Mouse (Mus musculus) fat pad, adult 2 months (tissue): ENCODE results near the gene Fam227b.

Source experiments
- DNase-seq: peaks from one replicate; pipeline ENCODE4 v3.0.0-alpha.2; 2011; ENCODE audit warnings: low read depth, low spot score; ENCODE audit errors: extremely low read depth

Fam227b gene

GRCm38 (mm10) chr2:126006742-126007141 lies 145.1 kb downstream of the Fam227b start:
- DNase-seq: no peak

DNA sequence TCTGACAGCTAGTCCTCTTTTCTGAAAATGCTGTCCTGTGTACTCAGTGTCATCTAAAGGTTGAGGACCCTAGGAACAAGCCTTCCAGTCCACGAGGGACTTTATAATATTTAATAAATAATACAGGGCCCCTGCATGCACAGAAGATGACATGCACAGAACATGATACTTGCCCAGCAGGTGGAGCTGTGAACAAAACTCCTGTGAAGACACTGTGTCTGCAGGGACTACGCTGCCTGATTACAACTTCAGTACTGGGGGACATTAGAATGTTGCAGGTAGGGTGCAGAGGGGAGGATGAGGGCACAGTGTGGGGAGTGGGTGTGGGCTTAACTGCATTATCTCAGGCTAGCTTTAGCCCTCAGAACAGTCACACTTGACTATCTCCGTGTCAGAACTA lies 145.7 kb downstream of the Fam227b start:
- no peak for DNase-seq

DNA sequence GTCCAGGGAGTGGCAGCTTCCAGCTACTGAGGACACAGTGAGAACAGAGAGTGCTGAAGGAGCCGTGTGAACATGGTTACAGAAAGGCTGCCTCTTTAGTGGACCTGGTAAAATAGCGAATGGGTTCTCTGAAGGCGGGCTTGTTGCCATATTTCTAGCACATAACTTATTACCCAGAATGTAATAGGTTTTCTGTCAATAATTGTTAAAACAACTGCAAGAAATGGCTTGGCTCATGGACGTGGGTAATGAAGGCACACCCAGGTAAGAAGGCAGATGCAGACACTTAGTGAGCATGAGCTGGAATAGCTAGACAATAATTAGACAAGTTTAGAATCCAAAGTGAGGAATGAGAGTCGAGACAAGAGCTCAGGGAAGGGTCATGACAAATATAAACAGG lies 149.5 kb downstream of the Fam227b start:
- no peak for DNase-seq

- DNase-seq: no peak
These were observed 175.9 kb downstream of the Fam227b start for GRCm38 (mm10) chr2:125975808-125976345.

DNA sequence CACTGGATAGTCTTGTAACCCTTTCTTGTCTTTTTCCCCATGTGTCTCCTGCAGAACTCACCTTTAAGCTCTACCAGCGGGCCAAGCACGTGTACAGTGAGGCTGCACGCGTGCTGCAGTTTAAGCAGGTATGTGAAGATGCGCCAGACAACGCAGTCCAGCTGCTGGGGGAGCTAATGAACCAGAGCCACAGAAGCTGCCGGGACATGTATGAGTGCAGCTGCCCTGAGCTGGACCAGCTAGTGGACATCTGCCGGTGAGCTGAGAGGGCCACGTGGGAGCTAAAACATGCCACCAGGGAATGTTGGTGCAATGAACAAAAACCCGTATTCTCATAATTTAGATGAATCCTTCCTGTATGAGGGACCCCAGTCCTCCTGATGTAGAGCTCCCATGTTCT lies 176.6 kb downstream of the Fam227b start:
- no peak for DNase-seq

- no peak for DNase-seq
These were observed 178.6 kb downstream of the Fam227b start for GRCm38 (mm10) chr2:125973207-125973606.

DNA sequence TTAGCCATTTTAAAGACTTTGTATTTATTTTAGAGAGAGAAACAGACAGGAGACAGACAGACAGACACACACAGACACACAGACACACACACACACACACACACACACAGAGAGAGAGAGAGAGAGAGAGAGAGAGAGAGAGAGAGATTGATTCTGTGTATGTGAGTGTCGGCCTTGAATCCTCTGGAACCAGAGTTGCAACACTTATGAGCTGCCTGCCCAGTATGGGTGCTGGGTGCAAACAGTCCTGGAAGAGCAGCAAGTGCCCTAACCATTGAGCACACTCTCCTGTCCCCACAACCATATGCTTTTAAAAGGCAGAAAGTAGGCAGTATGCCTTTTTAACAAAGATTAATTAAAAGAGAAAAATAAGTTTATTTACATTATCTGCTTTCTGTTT lies 183.0 kb downstream of the Fam227b start:
- DNase-seq: no peak

- no peak for DNase-seq
These were observed 203.6 kb downstream of the Fam227b start for GRCm38 (mm10) chr2:125948195-125948594.

DNA sequence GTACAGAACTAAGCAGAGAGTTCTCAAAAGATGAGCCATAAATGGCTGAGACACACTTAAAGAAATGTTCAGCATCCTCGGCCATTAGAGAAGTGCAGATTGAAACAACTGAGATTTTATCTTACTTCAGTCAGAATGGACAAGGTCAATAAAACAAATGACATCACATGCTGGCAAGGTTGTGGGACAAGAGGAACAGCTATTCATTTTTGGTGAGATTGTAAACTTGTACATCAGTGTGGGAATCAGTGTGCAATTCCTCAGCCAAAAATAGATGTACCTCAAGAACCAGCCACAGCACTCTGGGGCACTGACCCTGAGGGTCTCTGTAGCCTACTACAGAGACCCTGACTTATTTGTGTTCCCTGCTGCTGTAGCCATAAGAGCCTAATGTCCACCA lies 208.5 kb downstream of the Fam227b start:
- DNase-seq: no peak

- no peak for DNase-seq
These were observed 210.6 kb downstream of the Fam227b start for GRCm38 (mm10) chr2:125941111-125941785.

- no peak for DNase-seq
These were observed 212.7 kb downstream of the Fam227b start for GRCm38 (mm10) chr2:125938993-125939642.

DNA sequence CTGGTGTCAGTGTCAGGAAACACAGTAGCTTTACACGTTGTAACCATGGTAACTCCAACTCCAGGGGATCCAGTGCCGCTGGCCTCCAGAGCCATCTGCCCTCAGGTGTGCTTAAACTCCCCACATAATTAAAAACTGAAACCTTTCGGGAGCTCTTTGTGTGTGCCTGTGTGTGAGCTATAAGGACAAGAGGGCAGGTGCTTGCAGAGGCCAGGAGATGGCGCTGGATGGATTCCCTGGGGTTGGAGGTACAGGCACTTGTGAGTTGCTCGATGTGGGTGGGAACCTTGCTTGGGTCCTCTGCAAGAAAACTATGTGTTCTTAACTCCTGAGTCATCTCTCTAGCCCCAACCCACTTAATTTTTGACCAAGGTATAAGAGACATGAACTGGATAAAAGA lies 215.4 kb downstream of the Fam227b start:
- no peak for DNase-seq

DNA sequence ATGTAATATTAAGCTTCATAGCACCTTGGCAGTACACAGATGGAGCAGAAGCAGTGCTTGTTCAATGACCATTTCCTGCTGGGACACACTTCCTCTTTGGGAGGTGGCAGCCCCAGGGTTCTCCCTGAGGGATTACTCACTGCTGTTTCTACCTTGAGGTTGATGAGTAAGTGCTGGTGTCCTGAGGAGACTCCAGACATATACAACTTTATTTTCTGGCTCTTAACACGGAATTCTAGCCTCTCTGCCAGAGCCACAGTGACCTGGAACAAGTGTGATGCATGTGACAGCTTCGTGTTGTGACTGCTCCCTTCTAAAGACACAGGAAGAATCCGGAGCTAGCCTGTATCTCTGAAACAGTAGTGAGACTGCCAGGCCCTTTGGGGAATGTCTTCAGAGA lies 217.8 kb downstream of the Fam227b start:
- DNase-seq: no peak
